Mouse (Mus musculus) thymus, adult 2 months (tissue): Measurements from ENCODE around the gene Msi2. TPM values are rescaled to one million over a fixed set of nuclear protein-coding genes. Genes with fewer than 3 reads are reported as not detected.

Experiments used
- DNase-seq: peaks from one replicate; pipeline ENCODE4 v3.0.0; 2021
- H3K27ac ChIP-seq: fragments of 200-500 bp; 2 replicates; pipeline ENCODE4 v1.5.1; 2012; ENCODE audit warnings: low read length, control low read depth; ENCODE audit not compliant: control insufficient read depth, insufficient read depth
- H3K27me3 ChIP-seq: fragments of 200-500 bp; 2 replicates; pipeline ENCODE4 v1.6.1; 2012; ENCODE audit warnings: mild to moderate bottlenecking, low read length, moderate library complexity, mixed read lengths; ENCODE audit not compliant: control insufficient read depth, insufficient read depth
- H3K36me3 ChIP-seq: fragments of 200-500 bp; 2 replicates; pipeline ENCODE4 v1.6.1; 2012; ENCODE audit warnings: mild to moderate bottlenecking, low read length, moderate library complexity; ENCODE audit not compliant: control insufficient read depth, insufficient read depth
- H3K4me1 ChIP-seq: fragments of 200-500 bp; replicated peaks from 2 replicates; pipeline ENCODE4 v1.6.1; 2012; ENCODE audit warnings: low read length; ENCODE audit not compliant: control insufficient read depth, insufficient read depth
- H3K4me3 ChIP-seq: fragments of 200-500 bp; 2 replicates; pipeline ENCODE4 v1.5.1; 2012; ENCODE audit warnings: mild to moderate bottlenecking, low read length, control low read depth, moderate library complexity; ENCODE audit not compliant: control insufficient read depth, insufficient read depth
- CTCF ChIP-seq: fragments of 200-500 bp; IDR thresholded peaks from 2 replicates; pipeline ENCODE4 v1.5.1; 2012; ENCODE audit warnings: mild to moderate bottlenecking, control low read depth, low read length, moderate library complexity, borderline replicate concordance; ENCODE audit not compliant: control insufficient read depth, poor library complexity, insufficient read depth; ENCODE audit errors: extremely low read depth
- POLR2A ChIP-seq: fragments of 200-500 bp; IDR thresholded peaks from 2 replicates; pipeline ENCODE4 v1.6.1; 2012; ENCODE audit warnings: mild to moderate bottlenecking, low read length, control low read depth, moderate library complexity; ENCODE audit not compliant: control insufficient read depth, poor library complexity, insufficient read depth; ENCODE audit errors: extremely low read depth
- WGBS: fragments of 180-500 bp; shearing (Covaris S2); methylation state at CpG from one replicate; pipeline ENCODE4 v1.1.7; 2018; 5-methylcytosine and 5-hydroxymethylcytosine counted together
- polyA plus RNA-seq: library from polyadenylated mRNA; depleted of rRNA; stranded (reverse); fragments of >200 nt; gene quantifications from 2 replicates; pipeline ENCODE4 v1.2.3, GENCODE M21; 2012

Msi2 gene
- polyA plus RNA-seq, 1 experiment = 51.3 TPM

DNA sequence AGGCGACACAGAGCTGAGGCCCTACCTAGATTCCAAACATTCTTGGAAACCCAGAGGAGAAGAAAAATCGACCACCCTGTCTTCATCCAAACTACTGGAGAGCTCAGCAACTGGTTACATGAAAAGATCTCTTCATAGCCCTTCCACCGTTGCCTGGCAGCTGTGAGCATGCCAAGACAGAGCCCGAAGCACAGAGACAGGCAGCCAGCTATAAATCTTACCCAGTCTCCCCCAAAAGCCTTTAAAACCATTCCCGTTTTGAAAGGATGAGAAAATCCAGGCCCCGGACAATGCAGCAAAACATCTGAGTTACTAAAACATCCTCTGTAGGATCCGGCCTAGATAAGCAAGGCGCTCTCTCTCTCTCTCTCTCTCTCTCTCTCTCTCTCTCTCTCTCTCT lies 124.3 kb downstream of the Msi2 start:
- Histone ChIP-seq H3K27ac (no peak overlapping the region), H3K4me1 (peaks cover 48% of the 10 kb centered on the region), H3K36me3 (0 out of 2 replicates have a peak, but pooled peaks cover 9% of the 10 kb centered on the region), H3K27me3 (no peaks in the 10 kb centered on the region), H3K4me3 (no peak overlapping the region)
- 73% methylated on average over 8 of the region's 8 CpGs for WGBS
- no peak for DNase-seq
- TF ChIP-seq POLR2A (no peak), CTCF (no peak)

DNA sequence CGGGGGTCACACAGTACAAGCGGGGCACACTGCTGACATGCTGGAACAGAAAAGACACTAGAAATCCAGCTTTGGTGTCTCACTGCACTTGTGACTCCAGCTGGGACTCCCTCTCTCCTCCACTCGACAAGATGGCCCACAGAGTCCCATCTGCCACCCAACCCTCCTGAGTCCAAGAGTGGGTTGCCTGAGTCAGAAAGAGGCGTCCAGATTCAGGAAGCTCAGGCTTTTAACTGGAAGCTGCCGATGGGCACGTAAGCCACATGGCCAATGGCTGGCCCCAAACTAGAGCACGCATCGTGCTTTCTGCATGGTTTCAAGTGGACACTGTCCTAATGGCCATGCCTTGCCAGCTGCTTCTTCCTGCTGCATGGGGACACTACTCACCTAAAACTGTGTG lies 126.2 kb downstream of the Msi2 start:
- H3K27me3 ChIP-seq = no peaks in the 10 kb centered on the region
- 96% methylated on average over 8 of the region's 8 CpGs for WGBS
- H3K27ac ChIP-seq = no peak overlapping the region
- TF ChIP-seq CTCF (no peak), POLR2A (no peak)
- H3K4me1 ChIP-seq = peaks cover 36% of the 10 kb centered on the region
- no peak overlapping the region for H3K4me3 ChIP-seq
- H3K36me3 ChIP-seq = 0 out of 2 replicates have a peak, but pooled peaks cover 9% of the 10 kb centered on the region
- no peak for DNase-seq

DNA sequence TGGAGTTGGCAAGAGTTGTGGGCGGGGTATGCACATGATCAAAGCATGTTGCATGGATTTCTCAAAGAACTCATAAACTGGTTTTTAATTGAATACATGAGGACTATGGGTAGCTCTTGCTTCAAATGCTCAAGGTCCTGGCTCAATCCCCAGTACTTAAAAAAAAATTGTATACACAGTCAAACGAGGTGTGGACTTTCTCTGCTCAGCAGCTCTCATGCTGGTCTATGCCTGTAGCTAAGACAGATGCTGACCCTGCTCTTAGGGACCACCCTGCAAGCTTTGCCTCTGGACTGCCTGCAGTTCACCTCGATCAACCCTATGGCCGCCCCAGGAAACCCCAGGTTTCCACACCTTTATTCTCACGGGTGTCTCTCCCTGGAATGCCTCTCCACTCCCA lies 127.7 kb downstream of the Msi2 start:
- H3K4me3 ChIP-seq = no peak overlapping the region
- WGBS = 87% methylated on average over 5 of the region's 5 CpGs
- no peak for DNase-seq
- 0 out of 2 replicates have a peak, but pooled peaks cover 9% of the 10 kb centered on the region for H3K36me3 ChIP-seq
- H3K27me3 ChIP-seq = no peaks in the 10 kb centered on the region
- H3K27ac ChIP-seq = no peak overlapping the region
- H3K4me1 ChIP-seq = peaks cover 26% of the 10 kb centered on the region
- TF ChIP-seq POLR2A (no peak), CTCF (no peak)

DNA sequence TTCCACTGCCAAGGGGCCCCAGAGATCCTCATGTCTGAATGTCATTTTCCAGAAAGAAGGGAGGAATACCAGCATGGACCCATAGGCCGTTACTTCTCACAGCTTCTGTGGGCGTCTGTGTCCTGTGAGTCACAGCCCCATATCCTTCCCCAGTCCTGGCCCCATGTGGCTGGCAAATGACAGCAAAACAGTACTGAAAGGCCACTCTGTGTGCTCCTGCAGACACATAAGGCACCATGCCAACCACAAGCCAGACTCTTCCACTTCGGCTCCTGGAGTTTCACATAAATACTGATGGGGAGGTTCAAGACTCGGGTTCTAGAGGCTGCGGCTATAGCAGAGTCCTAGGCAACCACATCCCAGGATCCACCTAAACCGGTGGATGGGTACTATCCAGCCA lies 128.7 kb downstream of the Msi2 start:
- DNase-seq = no peak
- peaks cover 20% of the 10 kb centered on the region for H3K4me1 ChIP-seq
- H3K27me3 ChIP-seq = no peaks in the 10 kb centered on the region
- H3K4me3 ChIP-seq = no peak overlapping the region
- H3K27ac ChIP-seq = no peak overlapping the region
- 92% methylated on average over 6 of the region's 6 CpGs for WGBS
- 0 out of 2 replicates have a peak, but pooled peaks cover 9% of the 10 kb centered on the region for H3K36me3 ChIP-seq
- no peak for TF ChIP-seq CTCF
- TF ChIP-seq POLR2A = no peak

DNA sequence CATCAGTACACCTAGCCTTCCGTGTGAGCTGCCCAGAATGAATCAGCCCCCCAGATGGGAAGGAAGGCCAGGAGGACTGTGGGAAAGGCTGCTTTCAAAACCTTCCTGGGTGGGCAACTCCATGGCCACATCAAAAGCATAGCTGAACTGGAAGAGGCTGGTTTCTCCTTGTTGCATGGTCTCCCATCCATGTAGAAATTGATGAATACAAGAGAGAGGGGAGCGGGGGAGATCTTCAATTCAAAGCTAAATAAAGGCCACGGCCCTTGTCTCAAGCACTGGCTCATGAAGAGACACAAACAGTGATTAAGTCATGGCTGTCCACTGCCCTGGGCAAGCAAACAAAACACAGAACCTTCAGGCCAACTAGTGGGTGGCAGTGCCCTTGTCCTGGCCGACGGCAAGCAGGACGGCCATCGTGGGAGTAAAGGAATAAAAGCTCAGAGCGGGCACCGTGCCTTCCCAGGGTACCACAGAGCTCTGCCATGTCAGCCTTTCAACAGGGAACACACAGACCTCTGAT lies 129.6 kb downstream of the Msi2 start:
- whole genome bisulfite sequencing = 93% methylated on average over 9 of the region's 9 CpGs
- 0 out of 2 replicates have a peak, but pooled peaks cover 9% of the 10 kb centered on the region for H3K36me3 ChIP-seq
- no peak overlapping the region for H3K27ac ChIP-seq
- no peaks in the 10 kb centered on the region for H3K27me3 ChIP-seq
- TF ChIP-seq CTCF = no peak
- no peak overlapping the region for H3K4me3 ChIP-seq
- no peak for DNase-seq
- H3K4me1 ChIP-seq = peaks cover 18% of the 10 kb centered on the region

DNA sequence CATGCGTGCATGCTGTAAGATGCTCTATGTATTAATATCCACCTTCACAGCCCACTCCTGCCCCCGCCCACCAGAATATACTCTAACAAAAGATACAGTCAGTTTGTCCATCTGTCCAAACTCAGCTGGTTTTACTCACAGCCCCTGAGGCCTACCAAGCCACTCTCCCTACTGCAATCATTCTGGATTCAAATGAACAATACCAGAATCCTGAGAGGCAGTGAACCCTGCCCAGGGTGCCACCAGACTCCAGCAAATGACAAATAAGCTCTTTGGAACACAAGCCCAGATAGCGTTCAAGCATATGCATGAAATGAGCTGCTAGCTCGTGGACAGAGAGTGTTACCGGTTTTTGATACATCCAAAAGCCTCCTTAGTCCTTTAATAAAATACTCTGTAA lies 130.6 kb downstream of the Msi2 start:
- WGBS = 96% methylated on average over 5 of the region's 5 CpGs

DNA sequence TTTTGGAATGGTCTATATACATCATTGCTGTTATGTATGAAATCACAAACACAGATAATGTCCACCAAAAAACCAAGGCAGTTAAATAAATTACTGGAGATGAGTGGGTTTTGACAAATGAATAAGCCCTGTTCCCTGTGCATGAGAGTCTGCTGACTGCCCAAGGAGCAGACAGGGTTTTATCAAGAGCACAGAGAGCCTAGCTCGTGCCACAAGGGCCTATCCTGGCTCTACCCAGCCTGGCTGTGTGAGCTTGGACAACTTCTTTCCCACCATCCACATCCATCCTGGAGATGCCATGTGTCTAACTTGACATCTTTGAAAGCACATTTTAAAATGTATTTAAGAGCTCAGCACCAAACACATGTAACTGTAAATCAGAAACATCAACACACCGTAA lies 132.4 kb downstream of the Msi2 start:
- DNase-seq = no peak
- WGBS = 97% methylated on average over 2 of the region's 2 CpGs
- H3K27ac ChIP-seq = no peak overlapping the region

More for the DNA sequence above, 130.6 kb downstream of the Msi2 start:
- TF ChIP-seq POLR2A = no peak
- TF ChIP-seq CTCF = no peak
- H3K27ac ChIP-seq = no peak overlapping the region
- peaks cover 24% of the 10 kb centered on the region for H3K4me1 ChIP-seq
- H3K36me3 ChIP-seq = 0 out of 2 replicates have a peak, but pooled peaks cover 9% of the 10 kb centered on the region
- DNase-seq = no peak
- H3K27me3 ChIP-seq = no peaks in the 10 kb centered on the region
- H3K4me3 ChIP-seq = no peak overlapping the region

More for the DNA sequence above, 132.4 kb downstream of the Msi2 start:
- Histone ChIP-seq H3K4me3 (no peak overlapping the region), H3K4me1 (peaks cover 31% of the 10 kb centered on the region), H3K36me3 (0 out of 2 replicates have a peak, but pooled peaks cover 9% of the 10 kb centered on the region), H3K27me3 (no peaks in the 10 kb centered on the region)
- TF ChIP-seq POLR2A (no peak), CTCF (no peak)
